Mouse (Mus musculus) adrenal gland, postnatal 25 days (tissue): ENCODE measurements around the gene Gramd1a. TPM values are rescaled to one million over a fixed set of nuclear protein-coding genes. Genes with fewer than 3 reads are reported as not detected.
A peak's percentile ranks its signal among the peaks of the same experiment; 100 is the strongest.

Source experiments
- DNase-seq: peaks from one replicate; pipeline ENCODE4 v3.0.0; 2021; ENCODE audit warnings: mixed read lengths
- total RNA-seq: library from RNA; stranded (reverse); gene quantifications from 2 replicates; pipeline ENCODE4 v1.2.3, GENCODE M21; 2021

Gene Gramd1a
- total RNA-seq, 1 experiment from 2014 or later = 50.5 TPM

DNA sequence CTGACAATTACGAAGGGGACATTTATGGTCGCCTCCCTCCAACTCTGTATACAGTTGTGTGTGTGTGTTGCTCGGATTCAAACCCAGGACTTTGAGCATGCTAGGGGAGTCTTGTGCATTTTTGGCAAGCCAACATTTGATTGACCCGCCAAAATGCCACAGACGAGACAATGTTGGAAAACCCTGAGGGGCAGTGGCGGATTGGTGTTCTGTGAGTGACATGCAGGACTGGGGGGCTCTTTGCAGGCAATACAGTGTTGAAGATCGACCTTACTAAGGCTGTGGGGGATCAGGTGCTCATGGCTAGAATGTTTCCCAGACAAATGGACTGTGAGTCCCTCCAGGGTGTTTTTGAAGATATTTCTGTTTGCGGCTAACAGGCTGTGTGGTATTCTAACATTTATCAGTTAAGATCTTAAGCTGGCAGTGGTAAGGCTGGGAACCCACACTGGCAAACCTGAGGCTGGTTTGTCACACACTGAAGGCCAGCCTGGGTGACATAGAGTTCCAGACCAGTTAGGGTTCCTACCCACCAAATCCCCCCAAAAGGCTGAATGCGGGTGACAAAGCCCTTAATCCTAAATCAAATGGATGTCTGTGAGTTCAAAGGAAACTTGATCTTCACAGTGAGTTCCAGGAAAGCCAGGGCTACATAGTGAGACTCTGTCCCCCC, 58.7 kb downstream of the Gramd1a start:
- DNase-seq = no peak

DNA sequence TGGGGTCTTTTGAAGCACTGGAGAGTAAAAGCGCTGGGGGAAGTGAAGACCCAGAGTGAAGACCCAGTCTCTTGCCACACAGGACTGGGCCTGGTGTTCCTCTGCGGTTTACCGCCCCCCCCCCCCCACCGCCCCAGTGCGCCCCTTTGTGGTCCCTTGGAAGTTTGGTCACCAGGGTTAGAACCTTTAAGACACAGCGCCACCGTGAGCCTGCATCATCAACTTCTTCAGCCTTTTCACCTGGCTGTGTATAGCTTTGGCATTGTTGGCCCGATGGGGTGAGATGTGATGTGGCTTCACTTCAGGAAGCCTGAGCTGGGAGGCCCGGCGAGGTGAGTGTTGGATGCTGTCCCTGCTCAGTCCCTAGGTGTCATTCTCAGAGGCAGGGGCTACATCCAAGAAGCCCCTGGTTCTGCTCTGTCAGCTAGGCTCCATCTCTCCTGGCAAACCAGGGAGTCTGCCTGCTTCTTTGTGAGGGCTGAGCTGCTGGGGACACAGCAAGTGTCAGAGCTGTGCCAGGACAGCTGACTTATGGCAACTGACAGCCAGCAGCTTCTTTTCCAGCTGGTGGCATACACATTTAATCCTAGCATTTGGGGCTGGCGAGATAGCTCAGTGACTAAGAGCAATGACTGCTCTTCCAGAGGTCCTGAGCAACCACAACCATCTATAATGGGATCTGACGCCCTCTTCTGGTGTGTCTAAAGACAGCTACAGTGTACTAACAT, 60.8 kb downstream of the Gramd1a start:
- no peak for DNase-seq

GRCm38 (mm10) chr7:31089721-31090120, 66.0 kb downstream of the Gramd1a start:
- no peak for DNase-seq

- DNase-seq = no peak
Measured at GRCm38 (mm10) chr7:31088206-31088605, 67.5 kb downstream of the Gramd1a start.

DNA sequence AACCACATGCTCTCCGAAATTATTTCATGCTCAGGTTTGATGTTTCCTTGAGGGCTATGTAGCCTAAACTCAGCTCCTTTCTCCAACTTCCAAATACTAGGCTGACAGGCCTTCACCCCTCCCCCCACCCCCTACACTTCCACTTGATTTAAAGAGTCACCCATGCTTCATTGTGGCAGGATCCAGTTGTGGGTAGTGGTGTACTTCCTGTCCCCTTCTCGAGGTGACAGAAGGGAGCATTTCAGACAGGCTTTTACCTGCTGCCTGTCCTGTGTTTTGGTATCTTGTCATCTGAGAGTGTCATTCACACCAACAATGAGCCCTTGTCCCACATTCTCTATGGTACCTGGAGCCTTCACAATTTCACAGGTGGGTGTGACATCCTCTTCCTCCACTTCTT, 68.4 kb downstream of the Gramd1a start:
- DNase-seq = no peak

- no peak for DNase-seq
Measured at GRCm38 (mm10) chr7:31086175-31086755, 69.4 kb downstream of the Gramd1a start.

DNA sequence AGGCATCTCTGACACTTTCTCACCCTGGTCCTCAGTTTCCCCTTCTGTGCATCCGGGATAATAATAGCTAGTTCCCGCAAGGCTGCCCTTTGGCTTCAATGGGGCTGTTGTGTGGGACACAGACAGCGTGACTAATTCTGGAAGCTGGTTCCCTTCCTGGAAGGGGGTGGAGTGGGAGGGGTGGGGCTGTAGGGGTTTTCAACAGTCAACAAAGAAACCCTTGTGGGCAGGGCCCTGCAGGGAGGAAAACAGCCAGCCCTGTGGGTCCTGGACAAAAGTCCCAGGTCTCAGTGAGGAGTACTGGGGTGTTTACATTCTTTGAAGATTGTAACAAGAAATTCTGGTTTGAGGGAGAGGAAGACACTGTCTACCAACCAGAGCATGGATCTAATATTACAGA, 70.5 kb downstream of the Gramd1a start:
- peak; percentile 16 for DNase-seq

GRCm38 (mm10) chr7:31084140-31084539, 71.6 kb downstream of the Gramd1a start:
- DNase-seq = no peak

DNA sequence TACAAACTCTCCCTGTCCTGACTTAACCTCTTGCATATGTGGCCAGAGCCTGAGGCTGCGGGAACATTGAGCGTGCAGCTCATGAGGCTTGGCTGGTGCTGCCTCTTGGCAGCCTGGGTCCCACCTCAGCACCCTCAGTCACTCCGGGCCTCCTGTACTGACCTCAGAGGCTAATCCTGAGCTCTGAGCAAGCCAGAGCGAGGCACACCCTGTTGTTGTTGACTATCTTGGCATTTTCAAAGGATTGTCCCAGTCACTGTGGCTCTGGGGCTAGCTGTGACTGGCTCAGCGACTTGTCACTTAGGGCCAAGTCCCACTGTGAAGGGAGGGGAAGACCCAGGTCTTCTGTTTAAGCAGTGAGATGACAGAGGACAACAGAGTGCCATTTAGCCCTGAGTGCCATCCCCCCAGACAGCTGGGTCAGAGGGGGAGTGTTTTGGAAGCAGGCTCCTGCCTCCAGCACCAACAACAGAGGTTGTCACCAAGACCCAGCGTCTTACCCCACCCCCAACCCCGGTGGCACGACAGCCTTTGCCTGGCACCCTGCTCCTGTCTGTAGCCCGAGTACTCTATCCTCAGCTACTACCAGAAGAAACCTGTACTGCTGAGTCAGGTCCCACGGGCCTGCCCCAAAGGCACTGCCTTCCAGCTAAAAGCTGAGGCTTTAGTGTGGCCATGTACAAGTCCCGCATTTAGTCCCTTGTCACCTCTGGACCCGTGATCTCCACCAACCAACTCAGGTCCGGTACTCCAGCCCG, 72.7 kb downstream of the Gramd1a start:
- DNase-seq = peak; percentile 30

DNA sequence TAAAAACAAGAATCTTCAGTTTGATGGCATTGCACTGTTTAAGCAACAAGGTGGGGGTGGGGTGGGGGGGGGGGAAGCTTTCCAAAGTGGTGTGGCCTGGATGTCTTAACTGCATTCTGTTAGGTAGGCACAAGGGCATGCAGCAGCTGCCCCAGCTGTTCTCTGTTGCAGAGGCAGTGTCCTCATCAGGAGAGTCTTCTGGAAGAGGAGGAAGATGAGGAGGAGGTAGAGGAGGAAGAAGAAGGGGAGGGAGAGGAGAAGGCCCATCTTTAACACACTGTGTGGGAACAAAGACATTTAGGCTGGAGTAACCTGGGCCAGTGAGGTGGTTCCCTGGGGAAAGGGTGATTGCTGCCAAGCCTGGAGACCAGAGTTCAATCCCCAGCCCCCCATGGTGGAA, 73.6 kb downstream of the Gramd1a start:
- no peak for DNase-seq

DNA sequence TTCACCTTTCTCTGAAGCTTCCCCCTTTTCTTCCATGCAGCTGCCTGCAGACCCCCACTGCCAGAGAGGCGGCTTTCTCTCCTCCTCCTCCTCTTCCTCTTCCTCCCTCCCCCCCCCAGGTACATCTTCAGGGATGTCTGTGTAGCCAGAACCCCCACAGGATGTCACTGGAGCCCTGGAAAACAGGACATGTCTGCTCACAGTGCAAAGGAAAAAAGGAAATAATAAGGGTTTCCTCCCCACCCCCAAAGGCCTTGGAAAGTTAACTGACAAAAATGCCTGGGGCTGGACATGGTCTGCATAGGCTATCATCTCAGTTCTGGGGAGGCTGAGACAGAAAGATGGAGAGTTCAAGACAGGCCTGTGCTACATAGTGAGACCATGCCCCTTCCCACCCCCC, 74.6 kb downstream of the Gramd1a start:
- no peak for DNase-seq

GRCm38 (mm10) chr7:31080611-31081010, 75.1 kb downstream of the Gramd1a start:
- no peak for DNase-seq

Other genes starting within 250 kb of the Gramd1a start
- 0.21 TPM in 1 of 2 replicates, not detected in the other for gene Mag, start 241.0 kb downstream of the Gramd1a start, total RNA-seq
- gene Hamp2, start 231.2 kb downstream of the Gramd1a start, total RNA-seq = 2.4 and 9.8 TPM in 2 replicates
- 11.2 and 12.4 TPM in 2 replicates for gene Hamp, start 211.9 kb downstream of the Gramd1a start, total RNA-seq
- 150 and 153 TPM in 2 replicates for gene Usf2, start 199.1 kb downstream of the Gramd1a start, total RNA-seq
- 4.7 and 5.1 TPM in 2 replicates for gene Lsr, start 182.4 kb downstream of the Gramd1a start, total RNA-seq
- gene Fam187b, start 182.1 kb downstream of the Gramd1a start, total RNA-seq = 1.00 TPM in 1 of 2 replicates, not detected in the other
- 35.9 and 36.5 TPM in 2 replicates for gene Fxyd5, start 113.4 kb downstream of the Gramd1a start, total RNA-seq
- 0.55 TPM in 1 of 2 replicates, not detected in the other for gene Fxyd7, start 104.4 kb downstream of the Gramd1a start, total RNA-seq
- gene Fxyd1, start 98.7 kb downstream of the Gramd1a start, total RNA-seq = 151 and 212 TPM in 2 replicates
- gene Lgi4, start 96.6 kb downstream of the Gramd1a start, total RNA-seq = 3.7 and 3.8 TPM in 2 replicates
- gene Fxyd3, start 79.2 kb downstream of the Gramd1a start, total RNA-seq = 0.73 and 1.9 TPM in 2 replicates
- gene Hpn, start 40.6 kb downstream of the Gramd1a start, total RNA-seq = 1.4 and 4.5 TPM in 2 replicates
- 10.1 and 11.3 TPM in 2 replicates for gene Scn1b, start 28.9 kb downstream of the Gramd1a start, total RNA-seq
- not detected in 2 replicates for gene Scgb2b2, start 134.6 kb upstream of the Gramd1a start, total RNA-seq
- not detected in 2 replicates for gene Scgb1b2, start 135.9 kb upstream of the Gramd1a start, total RNA-seq
- gene Scgb2b3, start 206.2 kb upstream of the Gramd1a start, total RNA-seq = not detected in 2 replicates
- gene Scgb1b3, start 219.7 kb upstream of the Gramd1a start, total RNA-seq = not detected in 2 replicates